Mouse (Mus musculus) hematopoietic stem cell, adult 5-6 weeks (primary cell): Measurements from ENCODE around the gene Zfp13. TPM values are rescaled to one million over a fixed set of nuclear protein-coding genes. Genes with fewer than 3 reads are reported as not detected.
A peak's percentile ranks its signal among the peaks of the same experiment; 100 is the strongest.

Experiments
- ATAC-seq, 2 experiments: fragments of 125-278 bp in 1 of 2; replicated peaks in 1 of 2; 2 replicates each; pipeline ENCODE4 v1.8.0; 2016 to 2017; ENCODE audit warnings: inconsistent platforms in 2 of 2, mild to moderate bottlenecking in 2 of 2, moderate number of reproducible peaks in 2 of 2, low read depth in 1 of 2, moderate TSS enrichment in 1 of 2; ENCODE audit not compliant: low FRiP score in 2 of 2, poor library complexity in 2 of 2, severe bottlenecking in 2 of 2, insufficient read depth in 1 of 2, low TSS enrichment in 1 of 2
- total RNA-seq: library from RNA; stranded (forward); fragments of 172-1452, 232-1000 nt; gene quantifications from 2 replicates; pipeline ENCODE4 v1.2.3, GENCODE M21; 2017

Zfp13 gene
- total RNA-seq, 1 experiment from 2014 or later: not detected

GRCm38 (mm10) chr17:23563595-23564367 lies 35.5 kb downstream of the Zfp13 start, which contains the start of gene Zfp213:
Gene Zfp213 (minus strand): TSS chr17:23564238.
- ATAC-seq: peak; percentile 89 to 91

- ATAC-seq: no peak
These were observed 39.5 kb downstream of the Zfp13 start for GRCm38 (mm10) chr17:23559767-23560166.

GRCm38 (mm10) chr17:23555243-23555916 lies 43.9 kb downstream of the Zfp13 start:
- ATAC-seq: no peak

- ATAC-seq: no peak
These were observed 45.0 kb downstream of the Zfp13 start for GRCm38 (mm10) chr17:23554321-23554720.

- no peak for ATAC-seq
These were observed 45.6 kb downstream of the Zfp13 start for GRCm38 (mm10) chr17:23553634-23554120.

GRCm38 (mm10) chr17:23552896-23553633 lies 46.2 kb downstream of the Zfp13 start:
- ATAC-seq: no peak

- ATAC-seq: no peak
These were observed 47.3 kb downstream of the Zfp13 start for GRCm38 (mm10) chr17:23551963-23552362.

- no peak for ATAC-seq
These were observed 47.9 kb downstream of the Zfp13 start for GRCm38 (mm10) chr17:23551416-23551815.

- 0 out of 4 replicates have a peak, but pooled peaks have one; percentile 5 to 13 for ATAC-seq
These were observed 48.4 kb downstream of the Zfp13 start for GRCm38 (mm10) chr17:23550856-23551255.

- peak; percentile 38 to 39 for ATAC-seq
These were observed 49.0 kb downstream of the Zfp13 start for GRCm38 (mm10) chr17:23550188-23550791.

- ATAC-seq: no peak
These were observed 49.8 kb downstream of the Zfp13 start for GRCm38 (mm10) chr17:23549441-23549840.

- ATAC-seq: peak; percentile 9 to 14; a peak in 3 of 4 replicates
These were observed 50.7 kb downstream of the Zfp13 start for GRCm38 (mm10) chr17:23548615-23549014.

- no peak for ATAC-seq
These were observed 51.4 kb downstream of the Zfp13 start for GRCm38 (mm10) chr17:23547681-23548443.

- ATAC-seq: peak; percentile 5 to 16; a peak in 1 of 4 replicates
These were observed 52.4 kb downstream of the Zfp13 start for GRCm38 (mm10) chr17:23546702-23547505.

- peak; percentile 4 to 18; a peak in 3 of 4 replicates for ATAC-seq
These were observed 53.0 kb downstream of the Zfp13 start for GRCm38 (mm10) chr17:23546333-23546701.

- ATAC-seq: no peak
These were observed 53.4 kb downstream of the Zfp13 start for GRCm38 (mm10) chr17:23545841-23546240.
